Mouse (Mus musculus) forebrain, embryonic 11.5 days (tissue): ENCODE results near the gene Tdrd1. TPM values are rescaled to one million over a fixed set of nuclear protein-coding genes. Genes with fewer than 3 reads are reported as not detected.

Experiments
- ATAC-seq: fragments of 200-750 bp; cut with Nextera tagmentation; replicated peaks from 2 replicates; pipeline ENCODE4 v1.8.0; 2017; ENCODE audit warnings: moderate TSS enrichment; ENCODE audit not compliant: low FRiP score
- DNase-seq: peaks from one replicate; pipeline ENCODE4 v3.0.0-alpha.2; 2017; ENCODE audit warnings: low spot score
- H3K27ac ChIP-seq: fragments of 300-500 bp; sonication (generic); 2 replicates; pipeline ENCODE4 v1.5.1; 2014; ENCODE audit warnings: low read depth, low read length
- H3K27me3 ChIP-seq: fragments of 300-500 bp; sonication (generic); 2 replicates; pipeline ENCODE4 v1.6.1; 2014; ENCODE audit warnings: mild to moderate bottlenecking, low read length, mixed read lengths; ENCODE audit not compliant: control insufficient read depth, insufficient read depth
- H3K36me3 ChIP-seq: fragments of 300-500 bp; sonication (generic); 2 replicates; pipeline ENCODE4 v1.6.1; 2014; ENCODE audit warnings: mild to moderate bottlenecking, low read length, moderate library complexity, mixed read lengths; ENCODE audit not compliant: control insufficient read depth, insufficient read depth
- H3K4me1 ChIP-seq: fragments of 300-500 bp; sonication (generic); replicated peaks from 2 replicates; pipeline ENCODE4 v1.6.1; 2014; ENCODE audit warnings: low read length, mixed read lengths; ENCODE audit not compliant: control insufficient read depth, insufficient read depth
- H3K4me2 ChIP-seq: fragments of 300-500 bp; sonication (generic); 2 replicates; pipeline ENCODE4 v1.6.1; 2014; ENCODE audit warnings: low read depth, mild to moderate bottlenecking, low read length, moderate library complexity, mixed read lengths; ENCODE audit not compliant: severe bottlenecking
- H3K4me3 ChIP-seq: fragments of 300-500 bp; sonication (generic); 2 replicates; pipeline ENCODE4 v1.5.1; 2014; ENCODE audit warnings: low read depth, low read length
- H3K9ac ChIP-seq: fragments of 300-500 bp; sonication (generic); 2 replicates; pipeline ENCODE4 v1.6.1; 2014; ENCODE audit warnings: low read length
- H3K9me3 ChIP-seq: fragments of 300-500 bp; sonication (generic); 2 replicates; pipeline ENCODE4 v1.6.1; 2016; ENCODE audit warnings: low read length, mixed read lengths; ENCODE audit not compliant: control insufficient read depth
- WGBS: fragments of 180-500 bp; shearing (Covaris S2); extraction: QIAGEN DNeasy Blood & Tissue Kit; methylation state at CpG from one replicate; pipeline ENCODE4 v1.1.7; 2014; 5-methylcytosine and 5-hydroxymethylcytosine counted together
- polyA plus RNA-seq: library from polyadenylated mRNA; unstranded; fragments of >200 nt; fragmentation: Nextera tagmentation; extraction: Ambion mirVana; gene quantifications from 2 replicates; pipeline ENCODE4 v1.2.1, GENCODE M21; 2014

Tdrd1 gene
- polyA plus RNA-seq, 1 experiment from 2014 or later: 0.45 TPM

GRCm38 (mm10) chr19:56908472-56909270 is 82.7 kb downstream of the Tdrd1 start:
- H3K4me1 ChIP-seq: no peaks in the 10 kb centered on the region
- no peaks in the 10 kb centered on the region for H3K36me3 ChIP-seq
- H3K4me2 ChIP-seq: no peak overlapping the region
- H3K4me3 ChIP-seq: no peak overlapping the region
- ATAC-seq (no peak), DNase-seq (peak; percentile 74)
- H3K9me3 ChIP-seq: no peaks in the 10 kb centered on the region
- WGBS: 75% methylated on average over 17 of the region's 17 CpGs
- no peaks in the 10 kb centered on the region for H3K27me3 ChIP-seq
- H3K9ac ChIP-seq: no peak overlapping the region
- H3K27ac ChIP-seq: no peak overlapping the region

- Histone ChIP-seq H3K4me2 (no peak overlapping the region), H3K4me1 (no peaks in the 10 kb centered on the region), H3K4me3 (no peak overlapping the region), H3K27me3 (no peaks in the 10 kb centered on the region), H3K36me3 (no peaks in the 10 kb centered on the region), H3K9me3 (no peaks in the 10 kb centered on the region), H3K27ac (no peak overlapping the region), H3K9ac (no peak overlapping the region)
- ATAC-seq (no peak), DNase-seq (no peak)
- 59% methylated on average over 11 of the region's 11 CpGs for WGBS
Measured at GRCm38 (mm10) chr19:56910561-56910960, 84.6 kb downstream of the Tdrd1 start.

GRCm38 (mm10) chr19:56913761-56914160 is 87.8 kb downstream of the Tdrd1 start:
- Histone ChIP-seq H3K27ac (no peak overlapping the region), H3K9ac (no peak overlapping the region), H3K4me2 (no peak overlapping the region), H3K27me3 (no peaks in the 10 kb centered on the region), H3K4me1 (no peaks in the 10 kb centered on the region), H3K9me3 (no peaks in the 10 kb centered on the region), H3K36me3 (no peaks in the 10 kb centered on the region), H3K4me3 (no peak overlapping the region)
- WGBS: 90% methylated on average over 4 of the region's 4 CpGs
- ATAC-seq (no peak), DNase-seq (no peak)

- Histone ChIP-seq H3K4me2 (no peak overlapping the region), H3K27ac (no peak overlapping the region), H3K9ac (no peak overlapping the region), H3K4me3 (no peak overlapping the region), H3K36me3 (no peaks in the 10 kb centered on the region), H3K27me3 (no peaks in the 10 kb centered on the region), H3K4me1 (no peaks in the 10 kb centered on the region), H3K9me3 (no peaks in the 10 kb centered on the region)
- no peak for DNase-seq
- WGBS: 98% methylated on average over 3 of the region's 3 CpGs
- no peak for ATAC-seq
Measured at GRCm38 (mm10) chr19:56914658-56915057, 88.6 kb downstream of the Tdrd1 start.

- no peaks in the 10 kb centered on the region for H3K9me3 ChIP-seq
- H3K4me3 ChIP-seq: no peak overlapping the region
- no peaks in the 10 kb centered on the region for H3K36me3 ChIP-seq
- DNase-seq: no peak
- no peak overlapping the region for H3K9ac ChIP-seq
- WGBS: 55% methylated on average over 6 of the region's 6 CpGs
- no peaks in the 10 kb centered on the region for H3K4me1 ChIP-seq
- no peak overlapping the region for H3K27ac ChIP-seq
- no peaks in the 10 kb centered on the region for H3K27me3 ChIP-seq
- no peak for ATAC-seq
- H3K4me2 ChIP-seq: no peak overlapping the region
Measured at GRCm38 (mm10) chr19:56915084-56915483, 89.1 kb downstream of the Tdrd1 start.

Other genes with a start within 250 kb of the Tdrd1 start
- 0.17 and 0.23 TPM in 2 replicates for gene Adrb1, start 104.0 kb upstream of the Tdrd1 start, polyA plus RNA-seq
- gene Ccdc186, start 4.0 kb upstream of the Tdrd1 start, polyA plus RNA-seq: 17.7 and 20.1 TPM in 2 replicates
- 0.99 and 1.1 TPM in 2 replicates for gene Vwa2, start 48.0 kb downstream of the Tdrd1 start, polyA plus RNA-seq
- 2.0 and 2.4 TPM in 2 replicates for gene Afap1l2, start 182.0 kb downstream of the Tdrd1 start, polyA plus RNA-seq